Mouse (Mus musculus) limb, embryonic 15.5 days (tissue): ENCODE measurements around the gene Trpv2. TPM values are rescaled to one million over a fixed set of nuclear protein-coding genes. Genes with fewer than 3 reads are reported as not detected.
A peak's percentile ranks its signal among the peaks of the same experiment; 100 is the strongest.
"Not testable (repeated sequence)": the region's sequence is repeated elsewhere in the genome, so short reads cannot be mapped to it uniquely, and the experiment has no call there.

Experiments used
- ATAC-seq: fragments of 200-750 bp; cut with Nextera tagmentation; 2 replicates; pipeline ENCODE4 v1.8.0; 2017; ENCODE audit warnings: low read depth, moderate TSS enrichment; ENCODE audit not compliant: insufficient number of reproducible peaks, low FRiP score, low TSS enrichment
- H3K27ac ChIP-seq: fragments of 300-500 bp; sonication (generic); 2 replicates; pipeline ENCODE4 v1.5.1; 2015; ENCODE audit warnings: moderate library complexity, mild to moderate bottlenecking, inconsistent platforms
- H3K27me3 ChIP-seq: fragments of 300-500 bp; sonication (generic); 2 replicates; pipeline ENCODE4 v1.6.1; 2015; ENCODE audit warnings: inconsistent platforms
- H3K36me3 ChIP-seq: fragments of 300-500 bp; sonication (generic); 2 replicates; pipeline ENCODE4 v1.6.1; 2015; ENCODE audit warnings: inconsistent platforms
- H3K4me1 ChIP-seq: fragments of 300-500 bp; sonication (generic); 2 replicates; pipeline ENCODE4 v1.6.1; 2015; ENCODE audit warnings: inconsistent platforms
- H3K4me2 ChIP-seq: fragments of 300-500 bp; sonication (generic); 2 replicates; pipeline ENCODE4 v1.6.1; 2015; ENCODE audit warnings: mild to moderate bottlenecking, inconsistent platforms
- H3K4me3 ChIP-seq: fragments of 300-500 bp; sonication (generic); 2 replicates; pipeline ENCODE4 v1.5.1; 2015; ENCODE audit warnings: mild to moderate bottlenecking, inconsistent platforms
- H3K9ac ChIP-seq: fragments of 300-500 bp; sonication (generic); 2 replicates; pipeline ENCODE4 v1.6.1; 2015; ENCODE audit warnings: inconsistent platforms
- H3K9me3 ChIP-seq: fragments of 300-500 bp; sonication (generic); 2 replicates; pipeline ENCODE4 v1.6.1; 2016; ENCODE audit warnings: inconsistent platforms
- WGBS: fragments of 180-500 bp; shearing (Covaris S2); methylation state at CpG from one replicate; pipeline ENCODE4 v1.1.7; 2015; 5-methylcytosine and 5-hydroxymethylcytosine counted together
- polyA plus RNA-seq: library from polyadenylated mRNA; unstranded; fragments of >200 nt; fragmentation: Nextera tagmentation; extraction: Ambion mirVana; gene quantifications from 2 replicates; pipeline ENCODE4 v1.2.1, GENCODE M21; 2015

Trpv2 gene
- polyA plus RNA-seq, 1 experiment from 2014 or later: 4.1 TPM

DNA sequence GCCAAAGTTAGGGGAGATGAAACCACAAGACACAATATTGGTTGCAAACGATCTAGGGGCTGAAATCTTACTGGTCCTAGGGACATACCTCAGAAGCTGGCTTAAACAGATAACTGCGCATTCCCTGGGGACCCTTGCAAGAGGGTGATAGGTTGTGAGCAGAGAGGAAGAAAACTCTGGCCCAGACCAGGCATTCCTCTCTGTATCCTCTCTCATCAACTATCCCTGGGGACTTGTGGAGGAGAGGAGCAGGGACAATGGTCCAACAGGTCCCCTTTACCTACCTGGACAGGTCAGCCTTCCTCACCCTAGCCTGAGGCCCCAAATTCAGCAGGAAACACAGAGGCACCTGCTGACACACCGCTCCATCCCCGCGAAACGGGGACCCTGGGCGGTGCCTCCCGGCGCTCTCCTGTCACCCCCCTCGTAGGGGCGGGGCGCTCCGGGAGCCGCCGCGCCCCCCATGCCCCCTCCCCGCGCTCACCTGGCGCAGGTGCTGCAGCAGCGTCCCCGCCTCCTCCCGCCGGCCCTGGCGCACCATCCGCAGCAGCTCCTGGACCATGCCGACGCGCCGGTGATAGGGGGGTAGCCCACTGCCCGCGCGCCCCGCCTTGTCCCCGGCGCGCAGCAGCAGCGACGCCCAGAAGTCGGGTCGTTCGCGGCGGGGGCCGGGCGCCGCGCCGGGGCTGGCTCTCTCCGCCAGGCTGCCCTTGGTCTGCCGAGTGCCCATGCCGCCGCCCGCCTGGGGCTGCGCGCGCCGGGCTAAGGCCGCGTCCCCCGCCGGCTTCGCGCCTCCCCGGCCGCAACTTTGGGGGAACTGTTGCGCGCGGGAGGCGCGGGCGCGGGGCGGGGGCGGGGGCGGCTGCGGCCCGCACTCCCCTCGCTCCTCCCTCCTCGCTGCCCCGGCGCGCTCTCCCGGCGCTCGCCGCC lies 73.6 kb downstream of the Trpv2 start, which contains the start of gene Lrrc75a:
Gene Lrrc75a, minus strand, starts transcription at position 863 of the 930 bp plus-strand sequence.
- Histone ChIP-seq H3K27ac (peak within 1 kb of the TSS; percentile 83), H3K4me1 (peaks cover 60% of the 10 kb centered on the region), H3K4me3 (peak within 1 kb of the TSS; percentile 77), H3K9me3 (no peaks in the 10 kb centered on the region), H3K9ac (peak within 1 kb of the TSS; percentile 72), H3K4me2 (peak within 1 kb of the TSS; percentile 90), H3K27me3 (no peaks in the 10 kb centered on the region), H3K36me3 (0 out of 2 replicates have a peak, but pooled peaks cover 3% of the 10 kb centered on the region)
- 1% methylated on average over 55 of the region's 86 CpGs for WGBS
- peak; percentile 49; the same call in 1 of the 2 replicates for ATAC-seq

- peak within 1 kb of the TSS; percentile 83 for H3K27ac ChIP-seq
- peak; percentile 84 for ATAC-seq
- H3K4me3 ChIP-seq: peak within 1 kb of the TSS; percentile 77
- no peaks in the 10 kb centered on the region for H3K9me3 ChIP-seq
- peak within 1 kb of the TSS; percentile 90 for H3K4me2 ChIP-seq
- H3K9ac ChIP-seq: peak within 1 kb of the TSS; percentile 72
- WGBS: under 1% methylated on average over 41 of the region's 53 CpGs
- H3K27me3 ChIP-seq: no peaks in the 10 kb centered on the region
- peaks cover 52% of the 10 kb centered on the region for H3K4me1 ChIP-seq
- 0 out of 2 replicates have a peak, but pooled peaks cover 6% of the 10 kb centered on the region for H3K36me3 ChIP-seq
Measured at GRCm38 (mm10) chr11:62648591-62649391, 74.5 kb downstream of the Trpv2 start, which contains the start of gene Mmgt2. Gene Mmgt2, plus strand, starts transcription at chr11:62648664.

GRCm38 (mm10) chr11:62649803-62650202 lies 75.5 kb downstream of the Trpv2 start:
- not testable (repeated sequence) for H3K27ac ChIP-seq, H3K9me3 ChIP-seq, H3K27me3 ChIP-seq, H3K9ac ChIP-seq, H3K4me3 ChIP-seq, ATAC-seq, H3K36me3 ChIP-seq
- 74% methylated on average over 4 of the region's 4 CpGs for whole genome bisulfite sequencing
- Histone ChIP-seq H3K4me1 (peaks cover 42% of the 10 kb centered on the region), H3K4me2 (peak overlapping the region; percentile 90; the same call in 1 of the 2 replicates)

Other genes with a start within 250 kb of the Trpv2 start
- 7.3 and 7.7 TPM in 2 replicates for gene Pigl, start 116.0 kb upstream of the Trpv2 start, polyA plus RNA-seq
- 127 and 148 TPM in 2 replicates for gene Ncor1, start 115.9 kb upstream of the Trpv2 start, polyA plus RNA-seq
- 14.2 and 15.9 TPM in 2 replicates for gene Cenpv, start 35.2 kb upstream of the Trpv2 start, polyA plus RNA-seq
- gene Ubb, start 23.3 kb upstream of the Trpv2 start, polyA plus RNA-seq: 3,280 and 3,478 TPM in 2 replicates
- 13.1 and 14.5 TPM in 2 replicates for gene Lrrc75a, start 74.0 kb downstream of the Trpv2 start, polyA plus RNA-seq
- 57.0 and 61.9 TPM in 2 replicates for gene Mmgt2, start 74.2 kb downstream of the Trpv2 start, polyA plus RNA-seq
- gene Zfp287, start 157.4 kb downstream of the Trpv2 start, polyA plus RNA-seq: 8.4 and 8.8 TPM in 2 replicates
- gene Gm10428, start 178.6 kb downstream of the Trpv2 start, polyA plus RNA-seq: not detected in 2 replicates
- 21.8 and 22.3 TPM in 2 replicates for gene Zfp286, start 215.0 kb downstream of the Trpv2 start, polyA plus RNA-seq
- gene Trim16, start 245.7 kb downstream of the Trpv2 start, polyA plus RNA-seq: 24.6 and 26.1 TPM in 2 replicates